Mouse (Mus musculus) left cerebral cortex, adult 18-20 months (tissue): ENCODE results near the gene Ccdc113. TPM values are rescaled to one million over a fixed set of nuclear protein-coding genes. Genes with fewer than 3 reads are reported as not detected.
A peak's percentile ranks its signal among the peaks of the same experiment; 100 is the strongest.

Experiments
- DNase-seq, 2 experiments: peaks; one replicate each; pipeline ENCODE4 v3.0.0; 2021 to 2022; ENCODE audit warnings: low spot score in 2 of 2, mixed read lengths in 1 of 2
- total RNA-seq, 2 experiments: library from RNA; stranded (reverse); gene quantifications; 2 replicates each; pipeline ENCODE4 v1.2.3; 2021

Gene Ccdc113
- total RNA-seq, 2 experiments from 2014 or later, result 3.3 to 3.4 TPM

DNA sequence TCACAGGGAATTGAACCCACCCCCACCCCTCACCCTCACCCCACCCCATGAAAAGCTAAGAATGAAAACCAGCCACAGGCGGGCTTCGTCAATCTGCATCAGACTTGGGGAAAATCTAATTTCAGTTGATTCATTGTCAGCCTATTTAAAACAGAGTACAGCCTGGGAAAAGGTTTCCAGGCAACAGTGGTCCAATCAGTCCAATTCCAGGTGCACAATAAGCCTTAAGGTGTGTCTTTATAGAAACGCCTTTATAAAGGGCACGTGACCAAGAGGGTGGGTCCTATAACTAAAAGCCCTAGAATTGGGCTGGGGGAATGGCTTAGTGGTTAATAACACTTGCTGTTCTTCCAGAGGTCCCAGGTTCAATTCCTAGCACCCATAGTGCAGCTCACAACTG, 1.7 kb upstream of the Ccdc113 start:
- no peak for DNase-seq

DNA sequence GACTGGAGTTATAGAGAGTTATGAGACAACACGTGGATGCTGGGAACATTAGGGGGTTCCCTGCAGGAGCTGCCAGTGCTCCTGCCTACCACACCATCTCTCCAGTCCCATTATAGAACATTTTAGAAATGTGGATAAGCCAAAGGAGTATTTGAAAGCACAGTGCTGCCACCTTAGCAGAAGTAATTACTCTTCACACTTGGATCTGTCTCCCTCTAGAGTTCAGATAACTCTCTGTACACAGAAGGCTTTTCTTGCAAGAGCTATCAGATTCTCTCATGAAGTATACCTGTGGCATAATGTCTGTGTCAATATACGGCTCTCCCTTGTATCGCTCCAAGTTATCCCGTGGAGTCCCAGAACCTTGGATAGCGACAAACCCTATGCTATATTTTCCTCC, 5.6 kb downstream of the Ccdc113 start:
- no peak for DNase-seq

DNA sequence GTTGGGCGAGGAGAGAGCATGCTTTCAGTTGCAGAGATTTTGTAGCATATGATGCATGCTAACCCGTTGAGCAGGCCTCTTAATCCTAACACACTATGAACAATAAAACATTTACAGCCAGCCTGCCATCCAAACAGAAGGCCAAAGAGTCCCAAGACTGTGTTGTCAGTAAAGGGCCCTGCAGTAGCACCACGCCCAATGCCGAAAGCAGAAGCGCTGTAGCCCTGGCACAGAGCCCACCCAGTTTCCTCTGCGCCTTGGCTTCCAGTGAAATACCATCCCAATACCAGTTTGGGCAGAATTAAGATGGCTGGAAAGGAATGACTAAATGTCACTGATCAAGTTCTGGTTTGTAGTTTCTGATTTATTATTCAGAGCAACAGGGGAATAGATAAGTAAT, 8.3 kb downstream of the Ccdc113 start:
- DNase-seq, result no peak

DNA sequence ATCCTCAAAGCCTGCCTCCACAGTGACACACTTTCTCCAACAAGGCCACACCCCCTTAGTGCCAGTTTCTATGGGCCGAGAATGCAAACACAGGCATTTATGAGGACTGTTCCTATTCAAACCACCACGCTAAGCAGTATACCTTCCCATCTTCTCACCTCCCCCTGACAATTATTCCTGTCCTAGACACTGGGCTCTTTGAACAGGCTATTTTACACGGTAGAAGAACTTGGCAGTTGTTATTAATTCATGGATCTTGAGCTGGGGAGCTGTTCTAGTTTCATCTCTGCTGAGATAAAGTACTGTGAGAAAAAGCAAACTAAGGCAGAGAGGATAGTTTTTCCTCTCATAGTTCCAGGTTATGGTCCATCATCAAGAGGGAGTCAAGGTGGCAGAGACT, 9.2 kb downstream of the Ccdc113 start:
- DNase-seq, result no peak

DNA sequence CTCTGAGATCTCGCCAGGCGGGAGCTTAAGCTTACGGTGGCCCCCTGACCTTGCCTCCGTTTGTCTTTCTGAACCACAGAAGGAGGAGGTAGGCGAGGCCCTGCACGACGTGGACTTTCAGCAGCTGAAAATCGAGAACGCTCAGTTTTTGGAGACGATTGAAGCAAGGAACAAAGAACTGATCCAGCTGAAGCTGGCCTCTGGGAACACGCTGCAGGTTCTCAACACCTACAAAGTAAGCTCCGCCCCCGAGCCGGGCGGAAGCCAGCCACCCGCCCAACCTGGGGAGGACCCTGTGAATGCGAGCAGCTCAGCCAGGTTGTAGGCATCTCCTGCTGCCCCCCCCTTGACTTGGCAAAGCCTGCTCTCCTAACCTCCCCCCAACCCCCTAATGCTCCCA, 11.9 kb downstream of the Ccdc113 start:
- DNase-seq, result no peak

DNA sequence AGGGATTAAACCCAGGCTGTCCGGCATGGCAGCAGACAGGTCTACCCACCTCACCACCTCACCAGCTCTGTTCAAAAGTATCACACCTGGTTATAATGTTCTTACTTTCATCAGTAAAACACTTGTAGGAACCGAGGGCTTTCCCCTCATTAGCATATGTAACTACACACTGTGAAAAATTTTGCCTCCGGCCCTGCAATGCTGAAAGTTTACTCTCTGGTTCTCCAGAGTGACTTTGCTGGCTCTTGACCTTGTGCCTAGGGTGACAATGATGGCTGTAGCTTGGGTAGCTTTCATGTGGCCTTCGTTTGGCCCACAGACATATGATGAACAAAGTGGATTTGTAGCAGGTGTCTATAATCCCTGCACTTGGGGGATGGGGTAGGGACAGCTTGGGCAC, 13.1 kb downstream of the Ccdc113 start:
- no peak for DNase-seq

DNA sequence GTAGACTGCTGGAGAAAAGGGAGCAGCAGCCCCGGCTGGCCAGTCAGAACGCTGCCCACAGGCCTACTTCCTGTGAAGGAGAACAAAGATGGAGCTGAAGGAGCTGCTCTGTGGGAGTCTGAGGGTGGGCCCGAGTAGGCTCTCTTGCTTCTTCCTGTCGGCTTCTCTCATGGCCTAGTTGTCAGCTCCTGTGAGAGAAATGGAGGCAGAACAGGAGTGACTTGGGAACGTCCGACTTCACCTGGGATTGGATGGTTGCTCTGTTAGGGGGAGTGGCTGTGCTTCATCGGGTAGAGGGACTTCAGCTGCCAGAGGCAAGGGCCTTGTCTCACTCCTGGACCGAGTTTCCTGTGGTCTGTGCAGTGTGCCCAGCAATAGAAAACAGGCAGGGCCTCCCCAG, 14.0 kb downstream of the Ccdc113 start:
- no peak for DNase-seq

DNA sequence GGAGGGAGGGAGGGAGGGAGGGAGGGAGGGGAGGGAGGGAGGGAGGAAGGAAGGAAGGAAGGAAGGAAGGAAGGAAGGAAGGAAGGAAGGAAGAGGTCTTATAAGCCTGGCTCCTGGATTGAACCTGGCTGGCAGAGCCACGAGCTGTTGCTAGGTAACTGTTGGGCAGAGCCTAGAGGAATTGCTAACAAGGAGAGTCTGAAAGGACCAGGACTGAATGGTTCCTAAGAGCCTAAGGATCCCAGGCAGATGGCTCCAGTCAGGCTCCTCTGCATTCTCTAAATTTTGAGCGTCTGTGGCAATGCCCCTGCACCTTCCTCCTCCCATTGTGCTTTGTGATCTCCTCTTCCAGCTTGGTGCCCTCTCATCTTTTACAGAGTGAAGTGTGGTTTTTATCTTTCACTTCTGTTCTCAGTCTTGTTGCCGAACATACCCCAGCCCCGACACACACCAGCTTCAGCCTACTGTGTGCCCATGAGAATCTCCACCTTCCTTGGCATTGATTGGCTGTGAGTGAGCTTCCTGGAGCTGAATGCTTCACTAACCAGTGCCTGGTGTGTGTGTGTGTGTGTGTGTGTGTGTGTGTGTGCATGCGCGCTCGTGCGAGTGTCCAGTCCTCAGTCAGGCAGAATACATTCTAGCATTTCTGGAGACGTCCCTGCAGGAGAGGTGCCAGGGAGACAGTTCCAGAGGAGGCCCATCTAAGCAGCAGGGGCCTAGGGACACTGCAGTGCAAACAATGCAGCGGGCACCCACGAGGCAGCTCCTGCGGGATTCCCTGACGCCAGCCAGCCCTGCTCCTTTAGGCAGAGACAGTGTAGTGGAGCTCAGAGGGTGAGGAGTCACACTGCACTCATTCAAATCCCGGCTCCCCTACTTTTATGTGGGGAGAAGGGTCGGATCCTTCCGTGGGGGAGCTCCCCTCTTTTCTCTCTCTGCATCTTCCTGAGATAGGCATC, 16.3 kb downstream of the Ccdc113 start:
- DNase-seq, result peak in 1 of 2 experiments; percentile 15

DNA sequence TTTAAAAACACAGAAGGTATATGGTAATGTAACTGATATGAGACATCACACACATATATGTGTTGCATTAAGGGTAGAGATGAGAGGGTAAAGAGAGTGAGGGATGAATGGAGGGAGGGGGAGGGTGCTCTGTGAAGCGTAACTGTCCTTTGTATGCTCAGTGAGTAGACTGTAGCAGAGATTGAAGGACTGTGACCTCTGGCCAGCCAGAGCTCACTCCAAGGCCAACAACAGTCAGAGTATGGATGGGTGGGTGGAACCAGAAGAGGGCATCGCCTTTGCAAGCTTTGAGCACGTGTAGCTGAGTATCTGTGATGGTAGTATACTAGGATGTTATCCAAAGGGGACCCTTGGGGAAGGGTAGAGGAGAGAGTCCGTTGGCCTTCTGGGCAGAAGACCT, 17.7 kb downstream of the Ccdc113 start:
- no peak for DNase-seq

DNA sequence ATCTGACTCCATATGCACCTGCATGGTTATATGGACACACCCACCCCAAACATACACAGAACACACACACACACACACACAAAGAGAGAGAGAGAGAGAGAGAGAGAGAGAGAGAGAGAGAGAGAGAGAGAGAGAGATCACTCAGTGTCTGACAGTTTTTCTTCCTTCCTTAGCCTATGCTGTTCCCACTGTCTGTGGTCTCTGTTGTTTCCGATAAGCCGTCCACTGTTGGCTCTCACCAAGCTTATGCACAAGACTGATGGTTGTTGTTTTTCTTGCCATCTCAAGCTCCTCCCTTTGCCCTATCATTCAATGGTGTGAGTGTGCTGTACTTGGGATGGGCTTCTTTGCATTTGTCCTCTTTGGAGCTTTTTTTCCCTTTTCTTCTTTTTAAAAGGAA, 22.1 kb downstream of the Ccdc113 start:
- DNase-seq, result no peak

DNA sequence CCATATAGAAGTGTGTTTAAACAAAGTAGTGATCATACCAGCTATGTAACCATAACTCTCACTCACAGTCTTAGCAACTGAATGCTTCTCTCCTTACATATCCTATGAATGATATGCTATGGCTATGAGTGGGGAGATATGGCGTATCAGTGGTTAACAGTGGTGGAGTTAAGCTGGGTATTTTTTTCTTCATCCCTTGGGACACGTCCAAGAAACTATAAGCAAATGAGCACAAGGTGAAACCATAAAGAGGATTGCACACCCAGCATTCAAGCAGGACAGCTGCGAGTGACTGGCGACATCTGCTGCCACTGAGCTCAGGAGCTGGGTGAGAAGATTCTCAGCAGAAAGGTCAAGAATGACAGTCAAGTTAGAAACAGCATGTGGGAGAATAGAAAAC, 32.3 kb downstream of the Ccdc113 start:
- no peak for DNase-seq

DNA sequence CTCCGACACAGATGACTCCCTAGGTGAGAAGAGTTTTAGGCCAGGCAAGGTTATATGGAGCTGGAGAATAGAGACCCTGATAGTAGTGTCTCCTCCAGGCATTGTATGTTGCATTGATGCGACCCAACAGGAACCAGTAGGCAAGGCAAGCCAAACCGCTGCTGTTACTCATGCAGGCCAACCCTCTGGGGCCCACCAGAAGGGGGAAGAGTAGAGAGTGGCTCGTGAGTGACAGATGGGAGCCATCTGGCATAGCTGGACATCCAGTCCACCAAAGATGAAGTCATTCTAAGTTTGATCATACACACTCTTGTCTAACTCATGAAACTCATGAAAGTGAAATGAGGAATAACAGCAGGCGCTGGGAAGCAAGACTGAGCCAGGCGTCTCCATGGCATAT, 32.9 kb downstream of the Ccdc113 start:
- no peak for DNase-seq

DNA sequence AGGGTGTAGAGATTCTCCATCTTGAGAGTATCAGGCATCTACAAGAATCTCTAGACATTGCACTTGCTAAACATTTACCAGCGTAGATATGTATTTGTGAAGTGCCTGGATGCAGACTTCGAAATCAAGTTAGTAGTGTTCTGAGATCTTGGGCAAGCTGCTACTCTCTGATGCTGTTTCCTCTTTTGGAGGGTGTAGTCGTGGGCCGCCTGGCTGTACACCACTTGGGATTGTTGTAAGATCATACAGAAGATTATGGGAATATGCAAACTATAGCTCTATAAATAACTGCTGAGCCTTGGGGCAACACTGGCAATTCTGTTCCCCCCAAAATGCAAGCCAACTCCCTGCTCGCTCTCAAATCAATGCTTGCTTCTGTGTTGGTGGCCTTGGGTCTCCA, 39.3 kb downstream of the Ccdc113 start:
- no peak for DNase-seq

DNA sequence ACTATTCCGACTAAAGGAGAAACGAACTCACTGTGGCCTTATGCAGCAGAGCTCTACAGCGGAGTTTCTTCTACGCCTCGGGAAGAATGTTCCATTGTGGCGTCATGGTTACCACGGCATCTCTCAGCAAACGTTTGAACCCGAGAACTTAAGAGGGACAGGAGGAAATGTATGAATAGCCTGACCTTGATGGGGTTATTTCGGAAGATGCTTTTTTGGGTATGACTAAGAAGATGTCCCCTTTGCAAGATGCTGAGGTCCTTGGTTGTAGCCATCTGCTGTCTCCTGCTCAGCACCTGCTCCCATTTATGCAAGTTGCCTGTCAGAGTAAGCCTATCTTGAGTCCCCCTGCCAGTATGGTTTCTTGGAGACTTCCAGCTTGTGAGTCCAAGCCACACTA, 42.4 kb downstream of the Ccdc113 start, which contains the start of gene Prss54:
Gene Prss54, minus strand, starts transcription at position 101 of the 400 bp plus-strand sequence.
- DNase-seq, result no peak

DNA sequence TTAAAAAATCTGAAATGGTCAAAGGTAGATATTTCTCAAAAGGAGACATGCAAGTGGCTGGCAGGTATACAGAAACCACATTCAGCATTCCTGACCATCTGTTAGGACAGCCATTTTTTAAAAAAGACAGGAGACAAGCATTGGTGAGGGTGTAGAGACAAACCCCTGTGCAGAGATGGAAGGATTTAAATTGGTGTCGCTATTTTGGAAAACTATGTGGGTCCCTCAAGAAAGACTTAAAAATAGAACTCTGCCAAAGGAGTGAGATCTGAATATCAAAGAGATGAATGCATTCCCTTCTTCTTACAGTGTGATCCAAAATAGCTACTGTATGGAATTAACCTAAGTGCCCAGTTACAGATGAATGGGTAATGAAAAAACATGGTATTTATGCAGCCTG, 53.5 kb downstream of the Ccdc113 start:
- no peak for DNase-seq

DNA sequence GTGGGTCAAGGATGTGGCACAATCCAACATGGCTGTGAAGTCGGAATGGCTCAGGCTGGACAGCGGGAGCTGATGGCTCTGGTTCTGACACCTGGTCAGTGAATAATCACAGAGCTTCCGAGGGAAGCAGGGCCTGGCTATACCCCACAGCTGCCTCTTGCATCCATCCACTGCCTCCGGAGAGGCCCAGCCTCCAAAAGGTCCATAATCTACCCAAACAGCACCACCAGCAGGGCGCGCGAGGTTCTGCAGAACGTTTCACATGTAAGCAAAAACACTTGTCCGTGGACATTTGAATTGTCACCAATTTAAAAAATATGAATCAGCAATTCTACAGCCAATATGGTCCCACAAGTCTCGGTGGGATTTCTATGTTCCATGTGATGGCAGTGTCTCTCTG, 55.4 kb downstream of the Ccdc113 start:
- no peak for DNase-seq

DNA sequence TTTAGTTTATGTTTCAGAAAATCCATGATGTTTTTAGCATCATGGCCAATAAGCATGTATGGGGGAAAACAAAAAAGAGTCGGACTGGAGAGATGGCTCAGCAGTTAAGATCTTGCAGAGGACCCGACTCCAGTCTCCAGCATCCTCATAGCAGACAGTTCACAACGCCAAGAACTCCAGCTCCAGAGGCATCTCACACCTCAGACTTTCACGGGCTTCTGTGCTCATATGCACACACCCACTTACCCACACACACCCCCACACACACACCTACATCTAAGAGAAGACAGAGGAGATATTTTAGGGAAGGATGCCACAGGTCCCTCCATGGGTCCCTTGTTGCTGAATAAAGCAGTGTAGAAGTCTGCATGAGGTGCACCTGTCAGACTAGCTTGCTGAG, 56.7 kb downstream of the Ccdc113 start:
- DNase-seq, result no peak

DNA sequence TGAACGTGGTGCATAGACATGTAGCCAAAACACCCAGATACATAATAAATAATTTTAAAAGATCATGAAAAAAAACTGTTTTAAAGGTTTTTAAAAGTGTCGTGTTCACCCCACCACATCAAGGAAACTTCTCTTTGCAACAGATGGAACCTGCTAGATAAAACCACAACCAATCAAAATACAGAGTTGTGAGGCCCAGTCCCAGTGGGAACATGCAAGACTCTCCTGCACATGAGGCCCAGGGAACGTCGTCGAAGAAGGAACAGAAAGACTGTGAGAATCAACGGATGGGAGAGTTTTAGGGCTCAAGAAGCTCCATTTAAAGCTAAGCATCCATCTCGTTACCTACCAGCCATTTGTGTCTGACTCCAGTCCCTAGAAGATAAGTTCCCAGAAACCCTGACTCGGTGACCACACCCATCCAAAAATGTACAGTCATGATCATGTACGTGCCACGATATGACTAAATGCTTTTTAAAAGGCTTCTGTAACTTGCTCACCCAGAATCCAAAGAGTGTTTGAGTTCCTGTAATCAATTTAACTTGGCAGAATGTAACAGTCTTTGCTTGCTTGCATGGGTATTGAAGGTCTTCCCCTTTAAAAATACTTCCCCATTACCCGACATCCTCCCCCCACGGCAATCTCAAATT, 58.4 kb downstream of the Ccdc113 start:
- DNase-seq, result no peak

DNA sequence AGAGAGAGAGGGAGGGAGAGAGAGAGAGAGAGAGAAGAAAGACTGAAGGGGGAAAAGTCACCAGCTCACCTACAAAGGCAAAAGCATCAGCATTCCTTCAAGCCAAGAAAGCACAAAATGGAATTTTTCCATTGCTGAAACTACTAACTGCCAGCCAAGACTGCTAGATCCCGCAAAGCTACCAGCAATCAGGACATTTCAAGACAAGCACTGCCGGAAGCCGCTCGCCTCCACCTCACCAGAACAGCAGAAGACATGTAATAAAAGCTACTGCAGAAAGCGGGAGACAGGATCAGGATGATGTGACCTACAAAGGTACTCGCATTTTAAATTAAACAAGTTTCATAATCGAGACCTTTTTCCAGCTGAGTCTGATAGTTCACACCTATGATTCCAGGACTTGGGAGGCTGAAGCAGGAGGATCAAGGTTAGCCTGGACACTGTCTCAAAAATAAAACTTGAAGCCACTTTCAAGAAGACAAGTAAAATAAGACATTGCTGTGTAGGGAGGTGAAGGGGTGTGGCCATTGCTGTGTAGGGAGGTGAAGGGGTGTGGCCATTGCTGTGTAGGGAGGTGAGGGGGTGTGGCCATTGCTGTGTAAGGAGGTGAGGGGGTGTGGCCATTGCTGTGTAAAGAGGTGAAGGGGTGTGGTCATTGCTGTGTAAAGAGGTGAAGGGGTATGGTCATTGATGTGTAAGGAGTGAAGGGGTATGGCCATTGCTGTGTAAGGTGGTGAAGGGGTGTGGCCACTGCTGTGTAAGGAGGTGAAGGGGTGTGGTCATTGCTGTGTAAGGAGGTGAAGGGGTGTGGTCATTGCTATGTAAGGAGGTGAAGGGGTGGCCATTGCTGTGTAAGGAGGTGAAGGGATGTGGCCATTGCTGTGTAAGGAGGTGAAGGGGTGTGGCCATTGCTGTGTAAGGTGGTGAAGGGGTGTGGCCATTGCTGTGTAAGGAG, 59.8 kb downstream of the Ccdc113 start:
- DNase-seq, result peak in 1 of 2 experiments; percentile 42

DNA sequence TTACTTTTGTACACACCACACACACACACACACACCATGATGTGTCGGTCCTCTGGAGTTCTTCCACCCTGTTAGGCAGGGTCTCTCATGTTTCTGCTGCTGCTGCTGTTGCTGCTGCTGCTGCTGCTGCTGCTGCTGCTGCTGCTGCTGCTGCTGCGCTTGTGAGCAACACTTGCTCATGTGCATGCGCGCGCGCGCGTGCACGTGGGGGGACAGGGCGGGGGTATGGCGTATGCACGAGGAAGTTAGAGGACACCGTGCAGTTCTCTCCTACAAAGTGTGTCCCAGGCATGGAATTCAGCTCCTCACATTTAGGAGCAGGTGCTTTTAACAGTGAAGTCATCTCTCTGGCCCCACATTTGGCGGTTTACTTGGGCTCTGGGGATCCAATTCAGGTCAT, 61.2 kb downstream of the Ccdc113 start:
- DNase-seq, result no peak

DNA sequence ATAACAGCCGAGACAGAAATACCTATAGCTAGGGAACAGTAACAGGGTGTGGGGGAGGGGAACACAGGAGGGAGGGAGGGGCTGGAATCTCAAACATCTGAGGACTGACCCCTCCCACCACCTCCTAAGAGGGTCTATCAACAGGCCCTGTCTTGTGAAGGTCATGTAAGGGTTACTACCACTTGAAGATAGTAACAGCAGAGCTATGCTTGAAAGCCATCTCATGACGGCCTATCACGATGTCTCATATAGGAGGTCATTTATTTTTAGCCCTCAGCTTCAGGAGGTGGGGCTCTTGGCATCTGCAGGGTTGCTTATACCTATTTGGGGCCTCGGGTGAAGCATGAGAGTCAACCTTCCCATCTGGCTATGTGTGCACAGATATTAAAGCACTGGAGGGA, 63.0 kb downstream of the Ccdc113 start:
- no peak for DNase-seq
